Mouse (Mus musculus): ENCODE results near the gene Tab2. TPM values are rescaled to one million over a fixed set of nuclear protein-coding genes. Genes with fewer than 3 reads are reported as not detected.

Tab2 gene
- polyA plus RNA-seq, 1 experiment: 31.8 TPM

DNA sequence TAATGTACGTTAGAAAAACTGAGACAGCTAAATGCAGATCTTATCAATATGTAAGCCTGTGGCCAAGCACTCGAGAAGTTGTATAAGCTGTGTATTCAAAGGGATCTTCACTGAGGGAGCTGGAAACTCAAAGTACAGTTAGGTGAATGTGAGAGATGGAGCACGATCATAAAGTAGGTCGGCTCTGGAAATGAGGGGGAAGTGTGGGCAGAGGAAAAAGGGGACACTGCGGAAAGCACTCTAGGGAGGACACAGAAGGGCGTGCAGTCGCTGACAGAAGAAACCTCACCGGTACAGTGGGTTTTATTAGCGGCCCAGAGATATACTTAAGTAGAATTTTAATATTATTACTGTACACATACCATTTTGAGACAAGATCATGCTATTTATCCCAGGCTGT lies 27.0 kb downstream of the Tab2 start:
- H3K4me1 ChIP-seq (ENCODE audit: control insufficient read depth, insufficient read depth, insufficient read length): peaks cover 4% of the 10 kb centered on the region
- DNase-seq (ENCODE audit: low read depth in 1 of 2, low spot score in 2 of 2): no peak
- H3K27me3 ChIP-seq (ENCODE audit: control insufficient read depth, insufficient read depth, low read length): no peaks in the 10 kb centered on the region
- no peak overlapping the region for H3K4me3 ChIP-seq (ENCODE audit: extremely low read depth, insufficient read depth, insufficient read length)
- H3K36me3 ChIP-seq (ENCODE audit: control insufficient read depth, insufficient read depth, low read length): peaks cover 5% of the 10 kb centered on the region; the same call in 1 of the 2 replicates
- 62% methylated on average over 9 of the region's 9 CpGs for WGBS
- no peak for TF ChIP-seq POLR2A (IDR thresholded peaks at IDR 0.05; ENCODE audit: low read depth, low read length)
- TF ChIP-seq CTCF (IDR thresholded peaks at IDR 0.05; ENCODE audit: extremely low read depth, insufficient read depth, insufficient read length, insufficient replicate concordance): no peak
- no peak overlapping the region for H3K27ac ChIP-seq (ENCODE audit: insufficient read depth, low read length)

GRCm38 (mm10) chr10:7925481-7925880 lies 30.5 kb downstream of the Tab2 start:
- TF ChIP-seq CTCF (IDR thresholded peaks at IDR 0.05; ENCODE audit: extremely low read depth, insufficient read depth, insufficient read length, insufficient replicate concordance) (no peak), POLR2A (IDR thresholded peaks at IDR 0.05; ENCODE audit: low read depth, low read length) (no peak)
- H3K27ac ChIP-seq (ENCODE audit: insufficient read depth, low read length): no peak overlapping the region
- H3K4me1 ChIP-seq (ENCODE audit: control insufficient read depth, insufficient read depth, insufficient read length): no peaks in the 10 kb centered on the region; the same call in 1 of the 2 replicates
- 93% methylated on average over 11 of the region's 11 CpGs for WGBS
- H3K4me3 ChIP-seq (ENCODE audit: extremely low read depth, insufficient read depth, insufficient read length): no peak overlapping the region
- H3K27me3 ChIP-seq (ENCODE audit: control insufficient read depth, insufficient read depth, low read length): no peaks in the 10 kb centered on the region
- peaks cover 19% of the 10 kb centered on the region for H3K36me3 ChIP-seq (ENCODE audit: control insufficient read depth, insufficient read depth, low read length)
- no peak for DNase-seq (ENCODE audit: low read depth in 1 of 2, low spot score in 2 of 2)

DNA sequence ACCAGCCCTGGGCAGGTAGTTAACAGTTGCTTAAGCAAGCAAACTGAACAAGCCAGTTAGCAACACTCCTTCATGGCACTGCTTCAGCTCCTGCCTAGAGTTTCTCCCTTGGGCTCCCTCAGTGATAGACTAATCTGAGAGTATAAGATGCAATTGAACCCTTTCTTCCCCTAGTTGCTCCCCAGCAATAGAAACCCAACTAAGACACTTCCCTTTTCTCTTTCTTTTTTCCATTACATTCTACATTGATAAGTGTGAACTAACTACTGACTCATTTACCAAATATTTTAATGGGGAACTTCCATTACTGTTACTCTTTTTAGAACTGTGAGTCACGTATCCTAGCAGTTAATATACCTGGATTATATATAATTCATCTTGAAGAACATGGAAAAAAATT lies 32.6 kb downstream of the Tab2 start:
- Histone ChIP-seq H3K27me3 (ENCODE audit: control insufficient read depth, insufficient read depth, low read length) (no peaks in the 10 kb centered on the region), H3K4me3 (ENCODE audit: extremely low read depth, insufficient read depth, insufficient read length) (no peak overlapping the region), H3K4me1 (ENCODE audit: control insufficient read depth, insufficient read depth, insufficient read length) (no peaks in the 10 kb centered on the region; the same call in 1 of the 2 replicates), H3K27ac (ENCODE audit: insufficient read depth, low read length) (no peak overlapping the region), H3K36me3 (ENCODE audit: control insufficient read depth, insufficient read depth, low read length) (peaks cover 37% of the 10 kb centered on the region)
- DNase-seq (ENCODE audit: low read depth in 1 of 2, low spot score in 2 of 2): no peak
- 76% methylated on average over 1 of the region's 1 CpGs for WGBS
- TF ChIP-seq CTCF (IDR thresholded peaks at IDR 0.05; ENCODE audit: extremely low read depth, insufficient read depth, insufficient read length, insufficient replicate concordance) (no peak), POLR2A (IDR thresholded peaks at IDR 0.05; ENCODE audit: low read depth, low read length) (no peak)

- DNase-seq (ENCODE audit: low read depth in 1 of 2, low spot score in 2 of 2): no peak
- 91% methylated on average over 10 of the region's 10 CpGs for WGBS
- Histone ChIP-seq H3K4me3 (ENCODE audit: extremely low read depth, insufficient read depth, insufficient read length) (no peak overlapping the region), H3K27ac (ENCODE audit: insufficient read depth, low read length) (no peak overlapping the region), H3K36me3 (ENCODE audit: control insufficient read depth, insufficient read depth, low read length) (peaks cover 24% of the 10 kb centered on the region), H3K4me1 (ENCODE audit: control insufficient read depth, insufficient read depth, insufficient read length) (no peaks in the 10 kb centered on the region), H3K27me3 (ENCODE audit: control insufficient read depth, insufficient read depth, low read length) (no peaks in the 10 kb centered on the region)
- TF ChIP-seq POLR2A (IDR thresholded peaks at IDR 0.05; ENCODE audit: low read depth, low read length): no peak
- no peak for TF ChIP-seq CTCF (IDR thresholded peaks at IDR 0.05; ENCODE audit: extremely low read depth, insufficient read depth, insufficient read length, insufficient replicate concordance)
These were observed 44.8 kb downstream of the Tab2 start for GRCm38 (mm10) chr10:7911268-7911667.

- peaks cover 24% of the 10 kb centered on the region for H3K36me3 ChIP-seq (ENCODE audit: control insufficient read depth, insufficient read depth, low read length)
- H3K4me3 ChIP-seq (ENCODE audit: extremely low read depth, insufficient read depth, insufficient read length): no peak overlapping the region
- DNase-seq (ENCODE audit: low read depth in 1 of 2, low spot score in 2 of 2): no peak
- TF ChIP-seq POLR2A (IDR thresholded peaks at IDR 0.05; ENCODE audit: low read depth, low read length) (no peak), CTCF (IDR thresholded peaks at IDR 0.05; ENCODE audit: extremely low read depth, insufficient read depth, insufficient read length, insufficient replicate concordance) (no peak)
- no peak overlapping the region for H3K27ac ChIP-seq (ENCODE audit: insufficient read depth, low read length)
- 74% methylated on average over 12 of the region's 12 CpGs for WGBS
- H3K27me3 ChIP-seq (ENCODE audit: control insufficient read depth, insufficient read depth, low read length): no peaks in the 10 kb centered on the region
- H3K4me1 ChIP-seq (ENCODE audit: control insufficient read depth, insufficient read depth, insufficient read length): no peaks in the 10 kb centered on the region
These were observed 48.9 kb downstream of the Tab2 start for GRCm38 (mm10) chr10:7907151-7907550.

DNA sequence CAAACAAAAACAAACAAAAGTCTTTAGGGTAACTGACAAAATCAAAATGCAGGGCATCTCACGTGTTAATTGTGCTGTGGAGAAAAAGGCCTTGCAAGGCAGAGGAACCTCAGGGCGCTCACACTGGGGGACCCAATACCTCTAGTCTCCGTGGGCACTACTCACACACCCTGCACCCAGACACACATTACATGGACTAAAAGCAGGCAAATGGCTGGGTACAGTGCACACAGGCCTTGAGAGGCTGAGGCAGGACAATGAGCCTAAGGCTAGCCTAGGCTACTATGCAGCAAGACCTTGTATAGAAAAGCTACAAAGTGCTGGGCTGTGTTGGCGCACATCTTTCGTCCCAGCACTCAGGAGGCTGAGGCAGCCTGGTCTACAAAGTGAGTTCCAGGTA lies 51.9 kb downstream of the Tab2 start:
- no peak for DNase-seq (ENCODE audit: low read depth in 1 of 2, low spot score in 2 of 2)
- no peak for TF ChIP-seq CTCF (IDR thresholded peaks at IDR 0.05; ENCODE audit: extremely low read depth, insufficient read depth, insufficient read length, insufficient replicate concordance)
- TF ChIP-seq POLR2A (IDR thresholded peaks at IDR 0.05; ENCODE audit: low read depth, low read length): no peak
- Histone ChIP-seq H3K36me3 (ENCODE audit: control insufficient read depth, insufficient read depth, low read length) (peaks cover 16% of the 10 kb centered on the region), H3K4me3 (ENCODE audit: extremely low read depth, insufficient read depth, insufficient read length) (no peak overlapping the region), H3K27me3 (ENCODE audit: control insufficient read depth, insufficient read depth, low read length) (no peaks in the 10 kb centered on the region), H3K27ac (ENCODE audit: insufficient read depth, low read length) (no peak overlapping the region), H3K4me1 (ENCODE audit: control insufficient read depth, insufficient read depth, insufficient read length) (no peaks in the 10 kb centered on the region)
- 95% methylated on average over 5 of the region's 5 CpGs for WGBS

- Histone ChIP-seq H3K36me3 (ENCODE audit: control insufficient read depth, insufficient read depth, low read length) (peaks cover 2% of the 10 kb centered on the region; the same call in 1 of the 2 replicates), H3K27ac (ENCODE audit: insufficient read depth, low read length) (no peak overlapping the region), H3K4me1 (ENCODE audit: control insufficient read depth, insufficient read depth, insufficient read length) (no peaks in the 10 kb centered on the region), H3K4me3 (ENCODE audit: extremely low read depth, insufficient read depth, insufficient read length) (no peak overlapping the region), H3K27me3 (ENCODE audit: control insufficient read depth, insufficient read depth, low read length) (no peaks in the 10 kb centered on the region)
- 80% methylated on average over 14 of the region's 14 CpGs for WGBS
- DNase-seq (ENCODE audit: low read depth in 1 of 2, low spot score in 2 of 2): no peak
- no peak for TF ChIP-seq POLR2A (IDR thresholded peaks at IDR 0.05; ENCODE audit: low read depth, low read length)
- no peak for TF ChIP-seq CTCF (IDR thresholded peaks at IDR 0.05; ENCODE audit: extremely low read depth, insufficient read depth, insufficient read length, insufficient replicate concordance)
These were observed 55.1 kb downstream of the Tab2 start for GRCm38 (mm10) chr10:7900719-7901627.
